Mouse (Mus musculus) midbrain, embryonic 12.5 days (tissue): ENCODE measurements around the gene Ifrd1. TPM values are rescaled to one million over a fixed set of nuclear protein-coding genes. Genes with fewer than 3 reads are reported as not detected.

Experiments
- ATAC-seq: fragments of 200-750 bp; cut with Nextera tagmentation; 2 replicates; pipeline ENCODE4 v1.8.0; 2017; ENCODE audit warnings: low read depth, moderate TSS enrichment, moderate library complexity; ENCODE audit not compliant: low FRiP score
- H3K27ac ChIP-seq: fragments of 300-500 bp; sonication (generic); replicated peaks from 2 replicates; pipeline ENCODE4 v1.5.1; 2016; ENCODE audit warnings: mild to moderate bottlenecking
- H3K27me3 ChIP-seq: fragments of 300-500 bp; sonication (generic); 2 replicates; pipeline ENCODE4 v1.6.1; 2016; ENCODE audit warnings: mild to moderate bottlenecking
- H3K36me3 ChIP-seq: fragments of 300-500 bp; sonication (generic); 2 replicates; pipeline ENCODE4 v1.6.1; 2016
- H3K4me1 ChIP-seq: fragments of 300-500 bp; sonication (generic); 2 replicates; pipeline ENCODE4 v1.6.1; 2016
- H3K4me2 ChIP-seq: fragments of 300-500 bp; sonication (generic); replicated peaks from 2 replicates; pipeline ENCODE4 v1.6.1; 2016; ENCODE audit warnings: mild to moderate bottlenecking, moderate library complexity
- H3K4me3 ChIP-seq: fragments of 300-500 bp; sonication (generic); 2 replicates; pipeline ENCODE4 v1.5.1; 2016; ENCODE audit warnings: mild to moderate bottlenecking
- H3K9ac ChIP-seq: fragments of 300-500 bp; sonication (generic); replicated peaks from 2 replicates; pipeline ENCODE4 v1.6.1; 2016; ENCODE audit warnings: mild to moderate bottlenecking, moderate library complexity
- H3K9me3 ChIP-seq: fragments of 300-500 bp; sonication (generic); 2 replicates; pipeline ENCODE4 v1.6.1; 2016; ENCODE audit warnings: mild to moderate bottlenecking
- WGBS: fragments of 180-500 bp; shearing (Covaris S2); methylation state at CpG from one replicate; pipeline ENCODE4 v1.1.7; 2016; 5-methylcytosine and 5-hydroxymethylcytosine counted together
- polyA plus RNA-seq: library from polyadenylated mRNA; unstranded; fragments of >200 nt; fragmentation: Nextera tagmentation; extraction: Ambion mirVana; gene quantifications from 2 replicates; pipeline ENCODE4 v1.2.1, GENCODE M21; 2016

Gene Ifrd1
- polyA plus RNA-seq, 1 experiment from 2014 or later, result 178 TPM

DNA sequence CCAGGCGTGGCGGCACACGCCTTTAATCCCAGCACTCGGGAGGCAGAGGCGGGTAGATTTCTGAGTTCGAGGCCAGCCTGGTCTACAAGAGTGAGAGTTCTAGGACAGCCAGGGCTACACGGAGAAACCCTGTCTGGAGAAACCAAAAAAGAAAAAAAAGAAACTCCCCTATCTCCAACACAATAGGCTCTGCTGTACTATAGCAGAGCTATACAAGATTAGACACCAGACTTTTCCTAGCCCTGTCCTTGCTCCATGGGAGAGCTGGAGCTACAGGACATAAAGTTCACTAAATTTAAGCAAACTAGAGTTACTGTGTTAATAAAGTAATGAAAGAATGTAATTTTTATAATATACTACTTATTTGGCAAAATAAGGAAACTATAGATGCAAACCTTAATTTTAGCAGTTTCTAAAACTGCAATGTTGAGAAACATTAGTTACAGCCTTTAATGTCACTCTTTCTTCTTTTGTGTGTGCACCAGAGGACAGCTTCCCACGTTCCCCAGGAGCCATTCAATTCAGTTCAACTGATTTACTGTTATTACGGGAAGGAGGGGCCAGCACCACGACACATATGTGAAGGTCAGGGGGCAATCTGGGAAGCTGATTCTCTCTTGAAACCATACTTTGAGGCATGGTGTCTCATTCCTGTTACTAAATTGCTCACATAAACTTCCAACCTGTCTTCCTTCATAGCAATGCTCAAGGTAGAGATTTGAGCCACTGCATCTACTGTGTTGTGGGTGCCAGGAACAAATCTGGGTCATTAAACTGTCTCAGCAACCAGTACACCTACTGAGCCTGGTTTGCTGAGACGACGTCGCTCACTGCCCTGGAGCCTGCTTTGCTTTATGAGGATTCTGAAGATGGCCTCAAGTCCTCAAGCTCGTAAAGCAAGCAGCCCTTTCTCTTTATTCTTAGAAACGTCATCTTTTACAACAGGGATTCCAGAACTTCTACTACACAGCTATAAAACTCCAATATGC is 33.1 kb downstream of the Ifrd1 start:
- ATAC-seq, result no peak
- Histone ChIP-seq H3K4me3 (no peak overlapping the region), H3K4me2 (no peak overlapping the region), H3K9ac (no peak overlapping the region), H3K4me1 (peaks cover 3% of the 10 kb centered on the region), H3K27ac (no peak overlapping the region), H3K36me3 (peaks cover 62% of the 10 kb centered on the region), H3K9me3 (no peaks in the 10 kb centered on the region), H3K27me3 (no peaks in the 10 kb centered on the region)
- 93% methylated on average over 15 of the region's 15 CpGs for WGBS

DNA sequence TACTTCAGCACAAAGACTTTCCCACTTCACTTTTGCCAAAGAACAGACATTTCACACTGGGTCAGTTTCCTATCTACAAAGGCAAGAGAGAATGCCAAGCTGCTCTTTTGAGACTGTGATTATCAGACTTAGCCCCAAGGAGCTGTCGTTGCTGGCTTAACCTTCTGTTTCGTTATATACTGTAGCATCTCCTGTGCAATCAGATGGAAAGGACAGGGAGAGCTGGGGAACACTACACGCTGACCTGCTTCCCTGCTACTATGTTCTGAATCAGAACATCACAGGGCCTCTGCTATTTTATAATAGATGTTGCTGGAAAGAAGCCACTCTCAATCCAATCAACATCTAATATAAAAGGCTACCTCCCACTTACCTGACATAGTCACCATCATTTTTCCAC is 39.3 kb downstream of the Ifrd1 start:
- Histone ChIP-seq H3K27me3 (no peaks in the 10 kb centered on the region), H3K27ac (no peak overlapping the region), H3K4me2 (no peak overlapping the region), H3K9me3 (no peaks in the 10 kb centered on the region), H3K4me3 (no peak overlapping the region), H3K9ac (no peak overlapping the region), H3K36me3 (peaks cover 82% of the 10 kb centered on the region), H3K4me1 (no peaks in the 10 kb centered on the region)
- no peak for ATAC-seq
- 91% methylated on average over 3 of the region's 3 CpGs for WGBS

- ATAC-seq, result no peak
- Histone ChIP-seq H3K4me3 (no peak overlapping the region), H3K27me3 (no peaks in the 10 kb centered on the region), H3K36me3 (peaks cover 79% of the 10 kb centered on the region), H3K9ac (no peak overlapping the region), H3K27ac (no peak overlapping the region), H3K4me2 (no peak overlapping the region), H3K9me3 (no peaks in the 10 kb centered on the region), H3K4me1 (no peaks in the 10 kb centered on the region)
- 96% methylated on average over 4 of the region's 4 CpGs for WGBS
These were observed 40.4 kb downstream of the Ifrd1 start for GRCm38 (mm10) chr12:40207909-40208308.

DNA sequence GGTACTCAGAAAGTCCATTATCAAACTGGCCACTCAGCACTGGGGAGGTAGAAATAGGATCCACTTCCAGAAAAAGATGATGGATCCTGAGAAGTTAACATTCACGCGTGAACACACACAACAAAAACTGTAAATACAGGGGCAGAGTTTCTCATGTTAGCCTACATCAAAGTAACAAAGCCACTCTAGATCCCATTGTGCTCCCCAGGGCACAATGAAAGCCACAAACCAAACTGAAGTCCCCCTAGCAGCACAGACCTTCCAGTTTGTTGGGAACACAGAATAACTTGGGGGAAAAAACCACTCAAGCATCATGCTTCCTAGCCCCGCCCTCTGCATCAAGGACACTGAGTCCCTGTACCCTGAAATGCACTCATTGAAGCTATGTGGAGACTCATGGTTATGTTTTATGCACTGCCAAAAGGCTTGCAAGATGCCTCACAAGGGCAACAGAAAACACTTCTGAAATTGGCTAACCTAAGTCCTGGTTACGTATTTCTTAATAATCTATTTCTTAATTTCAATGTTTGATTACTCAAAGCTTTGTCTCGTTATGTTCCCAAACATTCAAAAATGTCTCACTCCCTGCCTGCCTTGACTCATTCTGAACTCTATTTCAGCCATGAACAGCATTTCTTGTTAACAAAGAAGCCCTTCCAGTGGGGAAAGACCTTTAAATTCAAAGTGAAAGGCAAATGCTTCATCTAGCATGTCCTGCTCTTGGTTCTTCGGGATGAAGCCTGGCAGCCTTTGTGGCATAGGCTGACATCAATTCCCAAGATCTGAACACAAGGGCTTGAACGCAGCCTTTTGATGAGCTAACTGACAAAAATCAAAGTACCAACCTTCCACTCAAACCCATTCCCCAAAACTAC is 45.9 kb downstream of the Ifrd1 start:
- WGBS, result 90% methylated on average over 7 of the region's 7 CpGs

GRCm38 (mm10) chr12:40200484-40201235 is 47.6 kb downstream of the Ifrd1 start:
- 92% methylated on average over 6 of the region's 6 CpGs for WGBS

More for the DNA sequence above, 45.9 kb downstream of the Ifrd1 start:
- no peak overlapping the region for H3K4me2 ChIP-seq
- H3K36me3 ChIP-seq, result peaks cover 55% of the 10 kb centered on the region
- H3K4me1 ChIP-seq, result no peaks in the 10 kb centered on the region
- ATAC-seq, result no peak
- H3K9me3 ChIP-seq, result no peaks in the 10 kb centered on the region
- no peaks in the 10 kb centered on the region for H3K27me3 ChIP-seq
- H3K9ac ChIP-seq, result no peak overlapping the region
- H3K4me3 ChIP-seq, result no peak overlapping the region
- H3K27ac ChIP-seq, result 0 out of 2 replicates have a peak overlapping the region, but pooled peaks have one; percentile 5

DNA sequence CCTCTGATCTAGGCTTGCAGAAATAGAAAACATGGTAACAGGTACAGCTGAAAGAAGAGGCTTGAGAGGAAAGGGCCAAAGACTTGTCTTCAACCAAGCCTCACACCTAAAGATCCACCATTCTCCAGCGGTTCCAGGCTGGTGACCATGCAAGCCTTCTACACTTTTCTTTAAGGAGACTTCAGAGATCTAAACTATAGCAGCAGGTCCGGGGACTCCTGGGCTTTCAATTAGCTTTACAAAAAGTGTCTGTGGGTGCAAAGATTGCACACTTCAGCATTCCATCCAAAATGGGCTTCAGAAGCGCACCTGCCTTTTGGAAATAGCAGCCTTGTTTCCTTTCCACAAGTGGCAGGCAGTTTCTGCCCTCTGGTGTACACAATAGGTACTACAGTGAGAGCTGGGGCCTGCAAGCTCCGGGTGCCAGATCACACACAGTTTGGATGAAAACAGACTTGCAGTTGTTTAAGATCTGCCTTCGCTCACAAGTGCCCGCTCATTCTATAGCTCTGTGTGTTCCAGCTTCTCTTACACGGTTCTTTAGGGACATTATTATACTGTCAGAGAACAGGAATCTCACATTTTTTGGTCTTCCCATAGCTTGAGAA is 48.4 kb downstream of the Ifrd1 start:
- WGBS, result 51% methylated on average over 7 of the region's 7 CpGs
- ATAC-seq, result peak; percentile 41
- no peak overlapping the region for H3K27ac ChIP-seq
- no peaks in the 10 kb centered on the region for H3K4me1 ChIP-seq
- H3K4me2 ChIP-seq, result no peak overlapping the region
- no peak overlapping the region for H3K4me3 ChIP-seq
- H3K27me3 ChIP-seq, result no peaks in the 10 kb centered on the region
- H3K36me3 ChIP-seq, result peaks cover 32% of the 10 kb centered on the region
- no peaks in the 10 kb centered on the region for H3K9me3 ChIP-seq
- no peak overlapping the region for H3K9ac ChIP-seq

More at GRCm38 (mm10) chr12:40200484-40201235, 47.6 kb downstream of the Ifrd1 start:
- no peak overlapping the region for H3K4me3 ChIP-seq
- no peaks in the 10 kb centered on the region for H3K9me3 ChIP-seq
- no peaks in the 10 kb centered on the region for H3K4me1 ChIP-seq
- H3K4me2 ChIP-seq, result no peak overlapping the region
- no peak overlapping the region for H3K27ac ChIP-seq
- peaks cover 39% of the 10 kb centered on the region for H3K36me3 ChIP-seq
- no peak for ATAC-seq
- no peaks in the 10 kb centered on the region for H3K27me3 ChIP-seq
- no peak overlapping the region for H3K9ac ChIP-seq

- Histone ChIP-seq H3K4me1 (no peaks in the 10 kb centered on the region), H3K9me3 (no peaks in the 10 kb centered on the region), H3K4me2 (no peak within 1 kb of the TSS), H3K4me3 (no peak within 1 kb of the TSS), H3K9ac (no peak within 1 kb of the TSS), H3K36me3 (peaks cover 26% of the 10 kb centered on the region), H3K27ac (no peak within 1 kb of the TSS), H3K27me3 (no peaks in the 10 kb centered on the region)
- 87% methylated on average over 8 of the region's 8 CpGs for WGBS
- no peak for ATAC-seq
These were observed 49.0 kb downstream of the Ifrd1 start, which contains the start of gene Lsmem1 for GRCm38 (mm10) chr12:40199302-40199701. TSS of gene Lsmem1 (minus strand) at chr12:40199490.

- no peak overlapping the region for H3K27ac ChIP-seq
- H3K4me3 ChIP-seq, result no peak overlapping the region
- peaks cover 17% of the 10 kb centered on the region for H3K36me3 ChIP-seq
- H3K4me2 ChIP-seq, result no peak overlapping the region
- H3K27me3 ChIP-seq, result no peaks in the 10 kb centered on the region
- H3K9me3 ChIP-seq, result no peaks in the 10 kb centered on the region
- 88% methylated on average over 9 of the region's 9 CpGs for WGBS
- no peak overlapping the region for H3K9ac ChIP-seq
- H3K4me1 ChIP-seq, result no peaks in the 10 kb centered on the region
- no peak for ATAC-seq
These were observed 49.9 kb downstream of the Ifrd1 start for GRCm38 (mm10) chr12:40198427-40198826.

DNA sequence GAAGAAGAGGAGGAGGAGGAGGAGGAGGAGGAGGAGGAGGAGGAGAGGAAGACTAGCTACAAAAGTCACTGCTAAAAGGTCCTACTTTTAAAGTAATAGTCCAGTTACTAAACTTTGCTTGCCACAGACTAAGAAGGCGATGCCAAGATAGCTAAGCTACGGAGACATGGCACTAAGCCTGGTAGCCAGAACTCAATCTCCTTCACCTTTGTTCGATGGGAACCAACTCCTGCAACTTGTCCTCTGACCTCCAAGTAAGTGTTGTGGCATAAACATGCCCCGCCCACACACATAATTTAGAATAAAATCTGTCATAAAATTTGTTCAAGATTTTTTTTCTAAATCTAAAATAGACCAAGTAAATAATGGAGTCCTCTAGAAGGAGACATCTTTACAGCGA is 50.3 kb downstream of the Ifrd1 start:
- 90% methylated on average over 5 of the region's 5 CpGs for WGBS
- Histone ChIP-seq H3K4me3 (no peak overlapping the region), H3K9me3 (no peaks in the 10 kb centered on the region), H3K36me3 (peaks cover 15% of the 10 kb centered on the region), H3K27ac (no peak overlapping the region), H3K9ac (no peak overlapping the region), H3K27me3 (no peaks in the 10 kb centered on the region), H3K4me1 (no peaks in the 10 kb centered on the region), H3K4me2 (no peak overlapping the region)
- no peak for ATAC-seq

- H3K9ac ChIP-seq, result no peak overlapping the region
- no peaks in the 10 kb centered on the region for H3K27me3 ChIP-seq
- H3K4me2 ChIP-seq, result no peak overlapping the region
- no peak for ATAC-seq
- H3K4me3 ChIP-seq, result no peak overlapping the region
- no peaks in the 10 kb centered on the region for H3K4me1 ChIP-seq
- H3K27ac ChIP-seq, result no peak overlapping the region
- peaks cover 11% of the 10 kb centered on the region for H3K36me3 ChIP-seq
- H3K9me3 ChIP-seq, result no peaks in the 10 kb centered on the region
These were observed 50.8 kb downstream of the Ifrd1 start for GRCm38 (mm10) chr12:40197511-40197910.

DNA sequence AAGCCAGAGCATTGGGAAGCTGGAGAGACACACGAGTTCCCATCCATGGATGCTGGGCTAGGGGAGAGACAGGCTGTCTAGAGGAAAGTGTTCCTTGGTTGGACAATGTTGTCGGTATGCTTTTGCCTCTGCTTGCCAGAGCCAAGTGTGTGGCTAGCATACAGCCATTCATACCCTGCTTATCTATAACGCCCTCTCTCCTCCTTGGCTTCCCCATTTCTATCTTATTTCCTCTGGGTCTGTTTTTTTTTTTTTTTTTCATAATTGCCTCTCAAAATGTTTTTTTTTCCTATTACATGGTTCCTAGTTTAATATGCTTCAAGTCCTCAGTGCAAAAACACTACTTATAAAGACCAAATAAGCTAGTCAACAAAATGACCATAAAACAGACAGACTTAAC is 62.8 kb downstream of the Ifrd1 start:
- Histone ChIP-seq H3K9ac (no peak overlapping the region), H3K4me1 (no peaks in the 10 kb centered on the region), H3K4me2 (no peak overlapping the region), H3K36me3 (no peaks in the 10 kb centered on the region), H3K27ac (no peak overlapping the region), H3K9me3 (0 out of 2 replicates have a peak, but pooled peaks cover 2% of the 10 kb centered on the region), H3K27me3 (no peaks in the 10 kb centered on the region), H3K4me3 (no peak overlapping the region)
- 95% methylated on average over 3 of the region's 3 CpGs for WGBS
- no peak for ATAC-seq
